Mouse (Mus musculus): ENCODE results near the gene Gsn. TPM values are rescaled to one million over a fixed set of nuclear protein-coding genes. Genes with fewer than 3 reads are reported as not detected.

Gene Gsn
- total and polyA plus RNA-seq, 3 experiments, result 24.2 to 54.2 (median 42.9) TPM

GRCm38 (mm10) chr2:35267156-35267875 lies 11.1 kb downstream of the Gsn start:
- no peak for TF ChIP-seq ELF1 (IDR thresholded peaks at IDR 0.05; ENCODE audit: low read depth, low read length)
- no peak for TF ChIP-seq RCOR1 (conservative IDR thresholded peaks at IDR 0.05; ENCODE audit: low read depth, low read length)
- no peak for TF ChIP-seq ZKSCAN1 (IDR thresholded peaks at IDR 0.05; ENCODE audit: borderline replicate concordance, low read depth, low read length)
- TF ChIP-seq NRF1 (IDR thresholded peaks at IDR 0.05; ENCODE audit: low read depth, low read length), result no peak
- no peak for TF ChIP-seq POLR2AphosphoS2 (IDR thresholded peaks at IDR 0.05; ENCODE audit: low read depth, low read length)
- no peak for TF ChIP-seq IRF4 (IDR thresholded peaks at IDR 0.05; ENCODE audit: low read depth, low read length)
- TF ChIP-seq USF2 (conservative IDR thresholded peaks at IDR 0.05; ENCODE audit: low read depth, low read length), result no peak
- no peak for TF ChIP-seq POLR2A (IDR thresholded peaks at IDR 0.05; ENCODE audit: low read depth, low read length)
- no peak for TF ChIP-seq UBTF (IDR thresholded peaks at IDR 0.05; ENCODE audit: low read depth, low read length)
- no peak for TF ChIP-seq MYC (IDR thresholded peaks at IDR 0.05; ENCODE audit: low read depth, low read length)
- no peak for TF ChIP-seq JUN (IDR thresholded peaks at IDR 0.05; ENCODE audit: insufficient read depth, low read depth, low read length)
- Histone ChIP-seq H3K27me3 (replicated peaks) (no peaks in the 10 kb centered on the region), H3K4me1 (ENCODE audit: control insufficient read depth in 1 of 2, insufficient read depth in 2 of 2) (peaks cover 16 to 60% of the 10 kb centered on the region in 2 experiments), H3K4me2 (ENCODE audit: insufficient read depth, low read depth, poor library complexity, severe bottlenecking) (no peak overlapping the region), H3K79me2 (replicated peaks; ENCODE audit: control insufficient read depth, extremely low read depth, insufficient read depth, poor library complexity, severe bottlenecking) (no peaks in the 10 kb centered on the region), H3K27ac (ENCODE audit: insufficient read depth, low read depth) (no peak overlapping the region), H3K4me3 (replicated peaks in 1 of 3; ENCODE audit: low read depth in 2 of 3, low read length in 2 of 3, poor library complexity in 1 of 3) (no peak overlapping the region), H3K9ac (ENCODE audit: insufficient read depth, low read depth) (no peak overlapping the region), H3K36me3 (replicated peaks in 1 of 2; ENCODE audit: control insufficient read depth in 1 of 2, insufficient read depth in 1 of 2, low read length in 1 of 2) (peaks cover 0 to 2% of the 10 kb centered on the region in 2 experiments), H3K9me3 (replicated peaks; ENCODE audit: low read length) (no peaks in the 10 kb centered on the region)
- no peak for DNase-seq (ENCODE audit: extremely low read depth)
- dilution Hi-C loops (cut with MboI; ENCODE audit: extremely low pct_ligation_motif_present, extremely low pct_unique_long_range_greater_than_20kb, low sequenced_read_pairs) (no loop called here), in situ Hi-C loops (cut with MboI; ENCODE audit: low pct_ligation_motif_present, low pct_unique_long_range_greater_than_20kb, low sequenced_read_pairs) (no loop called here)

- TF ChIP-seq TCF12 (IDR thresholded peaks at IDR 0.05; ENCODE audit: low read depth, low read length), result no peak
- TF ChIP-seq JUND (conservative IDR thresholded peaks at IDR 0.05; ENCODE audit: low read depth, low read length), result no peak
- TF ChIP-seq POLR2AphosphoS2 (IDR thresholded peaks at IDR 0.05; ENCODE audit: low read depth, low read length), result no peak
- TF ChIP-seq MEF2A (IDR thresholded peaks at IDR 0.05; ENCODE audit: borderline replicate concordance, low read depth, low read length), result no peak
- TF ChIP-seq ETS1 (conservative IDR thresholded peaks at IDR 0.05; ENCODE audit: low read depth, low read length), result no peak
- TF ChIP-seq TBP (conservative IDR thresholded peaks at IDR 0.05; ENCODE audit: low read depth, low read length), result no peak
- no peak for TF ChIP-seq IRF4 (IDR thresholded peaks at IDR 0.05; ENCODE audit: low read depth, low read length)
- no peak for TF ChIP-seq ZC3H11A (IDR thresholded peaks at IDR 0.05; ENCODE audit: low read depth, low read length)
- DNase-seq (ENCODE audit: extremely low read depth), result no peak
- H3K27me3 ChIP-seq (replicated peaks), result no peaks in the 10 kb centered on the region
- peaks cover 0 to 5% of the 10 kb centered on the region in 2 experiments for H3K36me3 ChIP-seq (replicated peaks in 1 of 2; ENCODE audit: control insufficient read depth in 1 of 2, insufficient read depth in 1 of 2, low read length in 1 of 2)
- H3K9ac ChIP-seq (ENCODE audit: insufficient read depth, low read depth), result no peak overlapping the region
- H3K9me3 ChIP-seq (replicated peaks; ENCODE audit: low read length), result no peaks in the 10 kb centered on the region
- dilution Hi-C loops (cut with MboI; ENCODE audit: extremely low pct_ligation_motif_present, extremely low pct_unique_long_range_greater_than_20kb, low sequenced_read_pairs), result no loop called here
- H3K27ac ChIP-seq (ENCODE audit: insufficient read depth, low read depth), result no peak overlapping the region
- peaks cover 16 to 57% of the 10 kb centered on the region in 2 experiments for H3K4me1 ChIP-seq (ENCODE audit: control insufficient read depth in 1 of 2, insufficient read depth in 2 of 2)
- no peaks in the 10 kb centered on the region for H3K79me2 ChIP-seq (replicated peaks; ENCODE audit: control insufficient read depth, extremely low read depth, insufficient read depth, poor library complexity, severe bottlenecking)
- in situ Hi-C loops (cut with MboI; ENCODE audit: low pct_ligation_motif_present, low pct_unique_long_range_greater_than_20kb, low sequenced_read_pairs), result no loop called here
- H3K4me3 ChIP-seq (replicated peaks in 1 of 3; ENCODE audit: low read depth in 2 of 3, low read length in 2 of 3, poor library complexity in 1 of 3), result no peak overlapping the region
- no peak overlapping the region for H3K4me2 ChIP-seq (ENCODE audit: insufficient read depth, low read depth, poor library complexity, severe bottlenecking)
Observed at GRCm38 (mm10) chr2:35267876-35268566, 11.8 kb downstream of the Gsn start.
